Mouse (Mus musculus): Measurements from ENCODE around the gene Zfp131.

Zfp131 gene

GRCm38 (mm10) chr13:119755141-119755547 is 35.5 kb downstream of the Zfp131 start:
- in situ Hi-C loops (cut with MboI, MseI) = no loop called here

GRCm38 (mm10) chr13:119754635-119755020 is 36.1 kb downstream of the Zfp131 start:
- in situ Hi-C loops (cut with MboI, MseI) = no loop called here

GRCm38 (mm10) chr13:119753859-119754634 is 36.6 kb downstream of the Zfp131 start:
- in situ Hi-C loops (cut with MboI, MseI) = no loop called here

- in situ Hi-C loops (cut with MboI, MseI) = no loop called here
Observed at GRCm38 (mm10) chr13:119746930-119747329, 43.8 kb downstream of the Zfp131 start.

GRCm38 (mm10) chr13:119743470-119743869 is 47.2 kb downstream of the Zfp131 start:
- in situ Hi-C loops (cut with MboI, MseI) = no loop called here

- in situ Hi-C loops (cut with MboI, MseI) = no loop called here
Observed at GRCm38 (mm10) chr13:119742711-119743415, 47.8 kb downstream of the Zfp131 start.

GRCm38 (mm10) chr13:119741390-119742237 is 49.1 kb downstream of the Zfp131 start:
- in situ Hi-C loops (cut with MboI, MseI) = no loop called here

GRCm38 (mm10) chr13:119731448-119731847 is 59.2 kb downstream of the Zfp131 start:
- in situ Hi-C loops (cut with MboI, MseI) = no loop called here

- in situ Hi-C loops (cut with MboI, MseI) = no loop called here
Observed at GRCm38 (mm10) chr13:119729406-119729805, 61.3 kb downstream of the Zfp131 start.

- in situ Hi-C loops (cut with MboI, MseI) = no loop called here
Observed at GRCm38 (mm10) chr13:119727608-119728387, 62.9 kb downstream of the Zfp131 start.

GRCm38 (mm10) chr13:119724541-119724940 is 66.1 kb downstream of the Zfp131 start:
- in situ Hi-C loops (cut with MboI, MseI) = no loop called here

- in situ Hi-C loops (cut with MboI, MseI) = no loop called here
Observed at GRCm38 (mm10) chr13:119723368-119723767, 67.3 kb downstream of the Zfp131 start.

GRCm38 (mm10) chr13:119722447-119722846 is 68.2 kb downstream of the Zfp131 start:
- in situ Hi-C loops (cut with MboI, MseI) = no loop called here

- in situ Hi-C loops (cut with MboI, MseI) = no loop called here
Observed at GRCm38 (mm10) chr13:119716105-119716504, 74.6 kb downstream of the Zfp131 start.
